Mouse (Mus musculus) lung, postnatal 0 days (tissue): ENCODE results near the gene Trappc4.

Source experiments
- CTCF ChIP-seq: IDR thresholded peaks from 2 replicates; pipeline ENCODE4 v1.5.1; 2016; ENCODE audit warnings: antibody characterized with exemption, mild to moderate bottlenecking
- EP300 ChIP-seq: IDR thresholded peaks from 2 replicates; pipeline ENCODE4 v1.6.1; 2016; ENCODE audit warnings: antibody characterized with exemption, mild to moderate bottlenecking, control low read depth

DNA sequence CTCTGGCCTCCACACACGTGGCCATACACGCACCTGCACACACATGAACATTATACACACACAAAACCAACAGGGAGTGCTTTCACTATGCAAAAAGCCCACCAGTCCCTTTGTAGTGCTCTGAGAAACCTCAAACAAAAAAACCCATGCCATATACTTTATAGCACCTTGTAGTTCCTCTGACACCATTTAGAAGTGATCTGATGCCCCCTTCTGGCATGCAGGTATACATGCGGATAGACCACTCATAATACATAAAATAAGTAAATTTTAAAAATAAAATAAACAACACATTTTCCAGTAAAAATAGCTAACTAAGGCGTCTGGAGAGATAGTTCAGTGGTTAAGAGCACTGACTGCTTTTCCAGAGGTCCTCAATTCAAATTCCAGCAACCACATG lies 50.2 kb downstream of the Trappc4 start:
- TF ChIP-seq CTCF (peak; percentile 62), EP300 (no peak)
